Mouse (Mus musculus) liver, embryonic 12.5 days (tissue): ENCODE measurements around the gene Strip2. TPM values are rescaled to one million over a fixed set of nuclear protein-coding genes. Genes with fewer than 3 reads are reported as not detected.

Experiments used
- microRNA-seq: library from miRNA; unstranded; fragments of <30 nt; microRNA quantifications from one replicate; pipeline ENCODE4, GENCODE M21; 2017
- polyA plus RNA-seq: library from polyadenylated mRNA; unstranded; fragments of >200 nt; fragmentation: Nextera tagmentation; extraction: Ambion mirVana; gene quantifications from 2 replicates; pipeline ENCODE4 v1.2.1, GENCODE M21; 2016

The Strip2 gene
- polyA plus RNA-seq, 1 experiment from 2014 or later: 0.54 TPM

Small RNA genes within 50 kb of the gene (microRNA-seq; reads per million reads assigned to microRNA genes)
- gene Gm23049: not detected

Other genes with a start within 250 kb of the Strip2 start
- gene Tspan33, start 222.8 kb upstream of the Strip2 start, polyA plus RNA-seq: 197 and 203 TPM in 2 replicates
- gene Smo, start 181.5 kb upstream of the Strip2 start, polyA plus RNA-seq: 10.4 and 11.1 TPM in 2 replicates
- 8.6 and 10.2 TPM in 2 replicates for gene Ahcyl2, start 149.0 kb upstream of the Strip2 start, polyA plus RNA-seq
- gene Nrf1, start 131.0 kb downstream of the Strip2 start, polyA plus RNA-seq: 55.3 and 58.1 TPM in 2 replicates